Mouse (Mus musculus) kidney, adult 18-20 months (tissue): ENCODE data around the gene Hpse2.

Source experiments
- DNase-seq: peaks from one replicate; pipeline ENCODE4 v3.0.0; 2021

Hpse2 gene

DNA sequence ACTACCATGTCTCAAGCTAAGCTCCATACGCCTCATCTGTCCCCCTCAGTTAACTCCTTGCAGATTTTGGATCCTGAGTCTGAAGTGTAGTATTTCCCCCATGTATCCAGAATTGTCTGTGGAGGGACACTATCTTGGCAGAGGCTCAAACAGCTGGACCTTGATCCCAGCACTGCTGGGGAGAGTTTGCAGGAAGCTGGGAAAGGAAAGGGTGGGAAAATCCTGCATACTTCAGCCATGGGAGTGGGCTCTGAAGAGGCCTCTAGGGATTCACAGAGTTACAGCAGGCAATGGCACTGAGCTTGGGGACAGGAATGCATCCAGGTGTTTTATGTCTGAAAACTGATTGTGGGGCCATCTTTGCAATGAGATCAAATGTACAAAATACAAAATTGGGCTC is 450.6 kb downstream of the Hpse2 start:
- DNase-seq = no peak

DNA sequence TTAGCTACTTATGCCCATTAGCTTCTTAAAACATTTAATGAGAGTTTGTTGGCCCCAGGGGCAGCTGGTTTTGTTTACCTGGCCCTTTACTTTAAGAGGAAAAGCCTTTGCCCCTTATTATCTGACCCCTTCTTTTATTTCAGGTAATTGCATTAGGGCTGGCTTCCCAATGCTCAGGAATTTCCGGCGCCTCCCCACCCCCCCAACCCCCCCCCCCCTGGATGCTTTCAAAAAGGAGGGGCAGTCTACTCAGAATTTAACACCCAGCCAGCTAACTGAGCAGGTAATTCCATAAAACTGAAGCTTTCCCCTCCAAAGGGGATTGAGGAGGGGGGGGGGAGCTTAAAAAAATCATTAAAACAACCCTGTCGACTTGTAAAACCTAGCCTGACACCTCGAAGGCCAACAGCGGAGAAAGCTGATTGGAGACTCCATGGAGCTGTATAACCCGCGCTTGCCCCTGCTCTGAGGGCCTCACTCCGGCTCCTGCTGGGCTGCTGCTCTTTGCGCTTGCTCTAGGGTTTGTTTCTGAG is 451.4 kb downstream of the Hpse2 start:
- no peak for DNase-seq

DNA sequence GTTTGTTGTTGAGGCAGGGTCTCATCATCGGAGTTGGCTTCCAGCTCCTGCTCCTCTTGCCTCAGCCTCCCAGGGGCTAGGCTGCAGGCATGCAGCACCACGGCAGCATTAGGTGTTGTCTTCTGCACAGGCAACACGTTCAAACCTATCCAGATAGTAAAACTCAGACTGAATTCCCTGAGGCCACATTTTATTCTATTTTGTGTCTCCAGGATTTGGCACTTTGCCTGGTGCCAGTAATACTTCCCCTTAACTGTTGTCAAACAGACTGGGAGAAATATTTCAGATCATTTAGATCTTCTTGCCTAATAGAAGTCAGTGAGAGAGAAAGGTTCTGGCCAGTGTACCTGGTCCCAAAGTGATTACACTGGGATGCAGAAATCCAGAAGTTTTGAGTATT is 458.5 kb downstream of the Hpse2 start:
- DNase-seq = no peak

DNA sequence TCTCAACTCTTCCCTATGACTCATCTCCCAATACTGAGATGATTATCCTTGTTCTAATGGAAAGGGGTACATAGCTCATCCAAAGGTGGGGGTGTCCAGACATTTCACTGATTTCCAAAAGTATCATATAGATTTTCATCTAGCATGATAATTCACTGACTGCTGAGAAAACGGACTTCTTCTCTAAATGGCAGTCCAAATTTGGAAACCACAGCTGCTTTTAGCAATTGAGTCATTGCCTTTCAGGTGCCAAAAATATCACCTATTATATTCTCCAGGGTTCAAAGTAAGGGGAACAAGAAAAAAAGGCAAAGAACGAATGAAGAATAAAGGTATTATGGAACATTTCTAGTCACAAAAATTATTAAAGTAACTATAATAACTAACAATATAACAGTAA is 459.9 kb downstream of the Hpse2 start:
- no peak for DNase-seq

DNA sequence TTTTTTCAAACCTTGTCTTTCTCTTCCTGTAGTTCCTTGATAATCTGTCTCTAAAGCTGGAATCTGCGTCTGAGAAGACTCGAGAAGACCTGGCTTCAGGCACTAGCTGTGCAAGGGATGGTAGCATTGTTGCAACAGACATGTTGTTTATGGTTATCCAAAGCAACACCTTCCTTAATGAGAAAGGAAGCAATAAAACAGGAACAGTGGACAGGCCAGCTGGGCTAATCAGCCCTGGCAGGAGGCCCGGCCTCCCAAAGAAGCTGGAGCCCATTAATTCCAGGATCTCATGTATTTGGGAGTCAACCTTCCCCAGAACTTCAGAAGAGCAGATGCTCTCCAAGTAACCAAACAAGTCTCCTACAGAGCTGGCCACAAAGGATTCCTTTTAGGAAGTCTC is 465.5 kb downstream of the Hpse2 start:
- no peak for DNase-seq

DNA sequence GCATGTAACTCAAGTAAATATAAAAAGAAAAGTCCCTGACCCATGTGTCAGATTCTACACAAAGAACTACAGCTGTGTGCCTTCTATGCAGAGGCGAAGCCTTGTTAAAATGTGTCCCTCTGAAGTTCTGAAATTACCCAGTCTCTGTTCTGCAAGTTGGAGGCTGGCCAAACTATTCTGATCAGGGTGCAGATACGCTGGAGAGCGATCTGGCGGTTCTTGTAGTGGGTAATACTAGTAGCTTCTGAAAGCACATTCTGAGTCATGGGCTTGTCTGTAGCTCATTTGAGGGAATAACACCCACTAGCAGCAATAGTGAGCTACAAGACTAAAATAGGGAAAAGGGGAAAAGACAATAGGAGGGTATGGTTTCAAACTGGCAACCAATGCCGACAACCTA is 474.5 kb downstream of the Hpse2 start:
- DNase-seq = no peak

DNA sequence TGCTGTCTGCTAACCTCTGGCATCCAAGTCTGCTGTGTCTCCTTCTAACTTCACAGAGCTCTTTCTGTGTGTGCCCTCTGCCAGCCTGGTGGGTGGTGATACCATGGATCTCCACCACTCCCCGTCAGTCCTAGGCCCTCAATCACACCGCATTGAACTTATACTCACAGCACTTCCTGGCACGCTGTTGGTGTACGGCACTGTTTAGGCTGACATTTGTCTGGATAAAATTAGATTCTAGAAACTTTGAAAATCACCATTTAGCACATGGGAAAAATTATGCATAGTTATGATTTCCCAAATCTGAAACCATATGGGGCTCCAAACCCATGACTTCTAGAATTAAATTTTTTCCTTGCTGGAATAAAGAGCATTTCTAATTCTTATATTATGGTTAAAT is 478.4 kb downstream of the Hpse2 start:
- DNase-seq = no peak

DNA sequence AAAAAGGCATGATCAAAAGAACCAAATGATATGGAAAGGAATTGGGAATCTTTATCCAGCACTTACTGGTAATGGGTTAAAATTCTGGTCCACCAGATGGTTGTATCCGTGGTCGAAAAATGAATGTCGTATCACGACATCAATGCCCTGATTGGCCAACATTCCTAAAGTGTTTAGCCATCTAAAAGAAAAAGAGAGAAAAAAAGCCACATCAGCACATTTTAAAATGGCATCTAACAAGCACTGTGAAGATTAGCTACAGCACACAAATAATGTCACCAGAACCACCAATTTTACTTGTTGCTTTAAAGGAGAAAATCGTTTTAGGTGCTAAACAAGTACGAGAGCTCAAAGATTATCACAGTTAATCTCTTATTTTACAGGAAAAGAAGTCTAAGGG is 479.6 kb downstream of the Hpse2 start:
- no peak for DNase-seq

DNA sequence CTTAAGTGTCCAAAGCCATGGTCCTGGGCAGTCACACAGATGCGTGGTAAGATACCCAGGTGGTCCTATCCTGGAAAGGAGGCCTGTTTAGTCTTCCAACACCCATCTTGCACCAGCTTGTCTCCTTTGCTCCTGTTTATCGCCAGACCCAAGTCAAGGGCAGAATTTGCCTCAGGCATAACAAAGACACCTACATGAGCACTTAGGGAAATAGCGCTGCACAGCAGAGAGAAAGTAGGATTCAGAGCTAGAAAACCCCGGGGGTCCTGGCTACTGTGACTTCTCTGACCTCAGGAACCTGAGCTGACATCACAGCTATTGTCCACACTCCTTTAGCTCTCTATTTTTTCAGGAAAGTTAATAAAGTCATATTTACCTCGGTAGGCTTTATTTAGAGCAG is 481.8 kb downstream of the Hpse2 start:
- DNase-seq = no peak

DNA sequence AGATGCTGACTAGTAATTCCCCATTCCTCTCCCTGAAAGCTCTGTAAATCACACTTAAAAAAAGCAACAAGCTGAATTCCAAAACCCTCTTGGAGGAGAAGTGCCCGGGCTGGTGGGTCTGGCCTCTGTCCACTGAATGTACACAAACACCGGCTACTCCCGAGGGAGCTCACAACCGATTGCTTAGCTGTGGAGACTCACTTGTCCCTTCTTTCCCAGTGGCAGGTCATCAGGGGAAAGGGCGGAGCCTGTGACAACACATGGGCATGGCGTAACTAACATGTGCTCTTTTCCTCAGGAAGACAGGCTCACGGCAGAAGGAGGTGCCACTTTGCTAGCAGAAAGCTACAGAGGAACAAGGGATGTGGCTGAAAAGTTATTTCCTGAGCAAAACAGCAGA is 483.4 kb downstream of the Hpse2 start:
- DNase-seq = no peak

DNA sequence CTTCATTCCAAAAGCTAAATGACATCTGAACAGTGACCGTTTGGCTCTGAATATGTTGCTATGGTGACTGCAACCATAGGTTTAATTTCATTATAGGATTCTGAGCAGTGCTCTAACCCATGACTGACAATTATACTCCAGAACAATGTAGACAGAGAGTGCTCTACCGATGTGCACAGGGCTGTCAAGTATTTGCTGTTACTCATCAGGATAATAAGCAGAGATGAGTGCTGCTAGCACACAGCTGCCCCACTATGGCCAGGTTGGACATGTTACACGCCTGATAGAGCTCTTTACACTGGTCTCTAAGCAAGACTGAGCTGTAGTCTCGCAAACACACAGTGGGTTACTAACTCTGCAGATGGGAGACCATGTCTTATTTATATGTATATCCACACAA is 483.9 kb downstream of the Hpse2 start:
- no peak for DNase-seq

DNA sequence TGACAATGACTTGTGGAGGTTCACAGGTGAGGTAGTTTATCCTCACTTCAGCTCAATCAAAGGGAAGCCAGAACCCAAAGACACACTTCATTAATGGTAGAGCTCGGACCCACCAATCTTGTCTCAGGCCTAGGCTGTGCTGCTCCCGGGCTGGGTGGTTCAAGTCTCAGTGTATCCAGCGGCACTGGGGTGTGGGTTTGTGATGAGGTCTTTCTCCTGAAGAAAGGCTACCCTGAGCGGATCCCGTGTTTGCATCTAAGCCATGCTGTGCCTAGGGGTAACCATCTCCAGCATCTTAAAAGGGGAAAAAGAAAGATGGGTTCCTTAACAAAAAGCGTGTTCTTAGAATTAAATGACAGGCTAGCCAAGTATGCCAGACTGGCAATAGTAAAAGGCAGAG is 484.3 kb downstream of the Hpse2 start:
- DNase-seq = no peak

DNA sequence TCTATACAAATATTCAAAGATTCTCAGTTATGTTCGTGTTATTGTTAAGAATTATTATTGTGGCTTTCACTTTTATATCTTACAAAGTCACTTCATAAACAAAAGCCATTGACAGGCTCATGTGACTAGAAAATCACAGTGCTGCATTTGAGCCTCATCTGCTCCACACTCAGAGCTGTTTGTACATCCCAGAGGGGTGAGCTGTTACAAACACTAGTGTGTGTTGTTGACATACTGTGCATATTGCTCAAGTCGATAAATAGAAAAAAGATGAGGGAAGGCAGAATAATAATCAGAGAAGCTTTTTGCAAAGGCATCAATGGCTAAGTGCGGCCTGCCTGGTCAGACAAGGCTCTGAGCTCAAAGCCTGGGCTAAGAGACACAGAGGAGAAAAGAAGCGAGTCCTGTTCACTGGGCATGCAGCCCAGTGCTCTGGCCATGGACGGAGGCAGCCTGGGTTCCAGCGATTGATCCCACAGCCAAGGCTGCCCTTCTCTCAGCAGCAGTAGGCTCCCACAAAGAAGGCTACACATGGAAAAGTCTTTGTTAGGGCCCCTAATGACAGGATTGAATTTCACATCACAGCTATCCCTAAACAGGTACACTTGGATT is 485.6 kb downstream of the Hpse2 start:
- no peak for DNase-seq

DNA sequence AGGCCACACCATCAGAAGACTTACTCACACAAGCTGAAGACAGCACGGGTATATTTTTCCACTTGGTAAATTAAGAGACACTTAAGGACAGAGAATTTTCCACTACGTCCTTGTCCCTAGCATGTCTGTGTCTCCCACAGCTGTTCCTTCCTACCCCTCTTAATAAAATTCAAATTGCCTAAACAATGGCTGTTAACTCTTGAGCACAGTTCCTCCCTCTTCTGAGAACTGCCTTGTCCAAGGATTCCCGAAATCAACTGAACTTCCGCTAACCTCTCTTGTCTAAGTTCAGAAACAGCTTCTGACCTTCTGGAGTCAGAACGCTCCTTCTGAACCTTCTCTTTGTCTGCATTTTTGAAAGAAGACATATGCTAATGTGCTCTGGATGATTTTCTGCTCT is 496.6 kb downstream of the Hpse2 start:
- no peak for DNase-seq

DNA sequence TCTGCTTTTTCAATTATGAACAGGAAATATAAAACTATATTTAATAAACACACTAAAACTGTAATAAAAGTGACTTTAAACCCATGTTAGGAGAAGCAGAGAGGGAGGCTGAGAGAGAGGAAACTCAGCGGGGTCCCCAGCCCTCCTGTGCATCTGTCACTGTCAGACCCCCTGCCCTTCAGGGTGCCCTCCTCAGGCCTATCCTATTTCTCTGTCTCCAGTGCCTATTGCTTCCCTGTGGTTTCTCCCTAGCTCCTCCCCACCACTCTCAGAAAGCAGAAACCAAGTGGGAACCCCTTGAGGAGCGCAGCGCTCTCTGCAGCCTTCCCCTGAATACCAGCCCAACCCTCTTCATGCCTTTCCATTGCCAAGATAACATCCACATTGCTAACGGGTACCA is 510.5 kb downstream of the Hpse2 start:
- no peak for DNase-seq

DNA sequence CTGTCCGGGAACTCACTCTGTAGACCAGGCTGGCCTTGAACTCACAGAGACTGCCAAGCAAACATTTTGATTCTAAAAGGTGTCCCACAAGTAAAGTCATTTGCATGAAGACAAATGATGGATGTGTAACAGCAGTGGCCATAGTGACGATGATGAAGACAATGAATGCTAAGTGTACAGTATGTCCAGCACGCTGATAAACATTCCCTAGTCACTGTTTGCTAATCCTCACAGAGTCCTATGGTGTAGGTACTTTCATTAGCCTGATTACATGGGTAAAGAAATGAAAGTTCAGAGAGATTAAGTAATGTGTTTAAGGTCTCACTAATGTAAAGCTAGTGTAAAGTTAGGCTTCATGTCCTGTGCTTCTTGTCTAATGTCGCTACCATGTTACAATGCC is 511.6 kb downstream of the Hpse2 start:
- DNase-seq = no peak

DNA sequence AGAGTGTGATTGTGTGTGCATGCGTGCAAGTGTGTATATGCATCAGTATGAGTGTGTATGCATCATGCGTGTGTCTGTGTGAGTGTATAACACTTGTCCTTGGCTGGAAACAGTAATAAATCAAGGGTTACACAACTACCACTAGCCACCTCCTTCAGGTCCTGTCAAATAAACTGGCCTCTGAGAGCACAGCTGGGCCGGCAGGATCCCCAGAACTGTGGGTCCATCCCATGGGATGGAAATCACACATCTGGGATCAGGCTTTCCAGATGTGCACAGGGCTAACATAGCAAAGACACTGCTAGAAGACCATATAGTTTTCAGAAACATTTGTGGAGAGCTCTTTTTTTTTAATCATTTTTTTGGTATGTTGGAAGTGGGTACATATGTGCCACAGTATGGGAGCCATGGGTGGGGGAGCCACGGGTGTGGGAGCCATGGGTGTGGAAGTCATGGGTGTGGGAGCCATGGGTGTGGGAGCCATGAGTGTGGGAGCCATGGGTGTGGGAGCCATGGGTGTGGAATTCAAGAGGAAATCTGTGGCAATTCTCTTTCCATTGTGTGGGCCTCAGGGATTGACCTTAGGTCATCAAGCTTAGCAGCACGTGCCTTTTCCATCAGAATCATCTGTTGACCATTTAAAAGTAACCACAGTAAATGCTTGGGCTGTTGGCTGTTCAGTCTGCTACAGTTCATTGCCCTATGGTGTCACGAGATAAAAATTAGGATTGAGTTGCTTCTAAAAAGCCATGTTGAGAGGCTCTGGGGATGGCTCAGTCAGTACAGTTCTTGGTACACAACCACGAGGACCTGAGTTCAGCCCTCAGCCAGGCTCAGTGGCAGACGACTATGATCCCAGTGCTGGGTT is 518.3 kb downstream of the Hpse2 start:
- no peak for DNase-seq

DNA sequence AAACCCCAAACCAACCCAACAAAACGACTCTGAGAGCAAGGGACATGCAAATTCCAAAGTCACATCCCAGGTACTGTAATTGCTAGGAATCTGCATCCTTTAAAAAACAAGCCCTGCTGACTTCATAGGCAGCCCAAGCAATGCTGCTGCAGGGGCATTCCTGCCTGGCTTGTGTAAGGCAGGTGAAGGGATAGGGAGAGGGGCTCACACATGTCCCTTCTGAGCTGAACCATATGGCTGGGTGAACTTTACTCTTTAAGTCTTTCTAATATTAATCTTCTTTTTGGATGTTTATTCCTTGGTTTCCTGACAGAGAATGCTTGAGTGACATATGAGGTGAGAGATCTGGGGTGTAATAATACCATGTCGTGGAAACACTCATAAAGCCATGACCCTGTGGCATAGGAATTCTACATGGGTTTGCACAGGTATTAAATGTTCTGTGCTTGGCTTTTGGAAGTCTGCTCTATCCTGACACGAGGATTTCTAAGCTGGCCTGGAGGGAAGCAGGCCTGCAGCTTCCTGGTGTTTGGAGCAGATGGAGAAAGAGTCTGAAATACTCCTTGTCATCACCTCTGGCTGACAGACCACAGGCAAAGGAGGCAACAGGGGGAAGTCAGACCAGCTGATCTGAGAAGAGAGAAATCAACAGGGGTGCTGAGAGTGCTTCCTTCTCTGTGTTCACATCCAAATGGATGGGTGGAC is 519.0 kb downstream of the Hpse2 start:
- no peak for DNase-seq

DNA sequence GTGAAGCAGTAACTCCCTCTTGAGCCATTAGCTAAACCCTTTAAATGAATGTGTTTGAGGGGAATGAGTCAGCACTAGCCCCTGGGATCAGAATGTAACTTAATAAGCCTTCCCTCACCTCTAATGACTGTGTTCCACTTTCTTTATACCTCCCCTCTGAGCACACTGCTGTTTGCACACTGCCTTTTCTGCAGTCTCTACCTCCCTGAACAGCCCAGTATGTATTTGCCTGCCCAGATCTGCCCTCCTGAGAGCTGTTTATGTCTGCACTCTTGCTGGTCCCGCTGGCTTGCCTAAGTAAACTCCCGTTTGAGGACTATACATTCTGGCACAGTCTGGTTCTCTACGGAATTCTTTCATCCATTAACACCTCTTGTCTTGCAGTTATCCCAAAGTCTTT is 525.1 kb downstream of the Hpse2 start:
- DNase-seq = no peak

DNA sequence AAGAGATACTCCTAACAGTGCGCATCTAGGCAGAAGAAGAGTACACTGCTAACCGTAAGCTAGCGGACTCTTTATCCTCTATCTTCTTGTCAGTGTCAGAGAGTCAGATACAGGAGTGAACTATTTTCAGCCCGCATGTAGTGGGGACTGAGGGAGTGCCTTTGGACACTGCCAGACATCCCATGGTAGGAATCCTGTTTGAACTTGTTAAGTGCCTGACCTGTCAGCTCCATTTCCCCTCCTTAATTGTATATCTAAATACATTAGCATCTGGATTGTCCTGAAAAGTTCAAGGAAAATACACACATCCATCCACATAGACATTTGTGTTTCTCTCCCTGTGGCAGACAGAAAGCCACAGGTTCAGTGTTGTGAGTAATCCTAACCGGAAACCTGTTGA is 531.1 kb downstream of the Hpse2 start:
- DNase-seq = no peak

DNA sequence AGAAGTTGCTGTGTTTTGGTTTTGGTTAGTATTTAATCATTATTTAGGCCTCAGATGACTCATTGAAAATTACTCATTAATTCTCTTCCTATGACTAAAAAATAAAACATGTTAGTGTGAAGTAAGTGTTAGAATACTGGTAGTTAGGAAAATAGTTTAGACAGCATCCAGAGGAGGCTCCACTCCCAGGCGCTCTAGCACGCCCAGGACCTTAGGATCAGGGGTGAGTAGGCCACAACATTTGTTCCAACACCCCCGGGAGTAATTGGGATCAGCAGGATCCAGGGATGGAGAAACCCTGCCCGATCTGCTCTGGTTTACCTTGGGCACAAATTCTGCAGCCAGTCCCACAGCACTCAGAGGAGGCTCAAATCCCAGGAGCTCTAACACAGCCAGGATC is 532.5 kb downstream of the Hpse2 start:
- DNase-seq = no peak

DNA sequence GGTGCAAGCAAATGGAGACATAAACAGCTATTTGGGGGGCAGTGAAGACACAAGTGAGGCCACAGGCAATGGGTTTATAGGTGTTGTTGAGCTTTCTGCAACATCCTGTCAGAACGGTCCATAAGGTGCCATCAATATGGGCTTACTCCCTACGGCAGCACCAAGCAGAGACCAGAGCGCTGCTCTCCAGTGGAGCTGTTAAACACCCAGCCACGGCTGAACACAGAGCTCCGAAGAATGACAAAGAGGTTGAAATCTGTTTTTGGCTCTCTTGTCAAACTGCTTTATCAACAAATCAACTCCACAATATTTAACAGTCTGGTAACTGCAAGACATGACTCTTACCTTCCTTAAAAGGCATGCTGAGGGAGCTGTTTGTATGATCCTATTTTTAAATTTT is 537.7 kb downstream of the Hpse2 start:
- no peak for DNase-seq

DNA sequence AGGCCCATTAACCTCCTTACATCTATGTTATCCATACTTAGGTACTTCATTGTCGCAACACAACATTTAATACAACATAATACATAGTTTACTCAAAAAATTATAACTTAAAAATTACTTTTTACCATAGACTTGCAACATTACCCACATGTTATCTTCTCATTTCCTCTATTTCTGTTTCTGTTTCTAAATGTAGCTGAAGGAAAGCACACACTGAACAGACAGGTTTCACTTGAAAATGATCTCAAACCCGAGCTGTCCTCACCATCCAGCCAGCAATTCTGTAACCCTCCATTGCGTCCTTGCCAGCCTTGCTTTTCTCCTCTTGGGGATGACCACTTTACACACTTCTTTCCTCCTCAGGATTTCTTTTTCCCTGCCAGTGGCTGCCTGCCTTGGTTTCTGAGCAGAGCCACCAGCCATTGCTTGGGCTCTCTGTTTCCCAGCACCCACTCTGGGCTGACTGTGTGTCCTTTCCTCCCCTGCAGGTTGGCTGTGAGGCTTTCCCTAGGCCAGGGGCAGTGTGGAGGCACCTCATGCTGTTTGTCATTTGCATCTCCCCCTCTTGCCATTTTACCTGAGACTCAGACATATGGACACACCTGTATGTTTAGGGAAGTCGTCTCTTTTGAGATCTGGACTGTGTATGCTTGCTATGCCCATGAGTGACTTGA is 548.4 kb downstream of the Hpse2 start:
- no peak for DNase-seq
